In the genomic region with DNA sequence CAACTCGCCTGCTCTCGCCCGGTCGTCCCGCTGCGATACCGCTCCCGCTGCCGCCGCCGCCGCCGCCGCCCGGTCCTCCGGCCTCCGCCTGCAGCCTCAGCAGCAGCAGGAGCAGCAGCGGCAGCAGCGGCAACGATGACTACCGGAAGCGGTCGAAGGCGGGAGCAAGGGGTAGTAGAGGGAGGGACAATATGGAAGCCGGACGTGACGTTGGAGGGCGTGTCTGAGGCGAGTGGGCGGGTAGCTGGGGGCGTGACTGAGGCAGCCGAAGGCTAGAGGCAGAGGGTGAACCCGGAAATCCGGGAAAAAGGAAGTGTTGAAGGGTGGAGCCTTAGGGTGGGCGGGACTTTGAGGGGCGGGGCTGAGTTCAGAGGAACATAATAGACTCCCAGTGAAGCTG, we compare ENCODE assay signal across 8 mouse cellular contexts. TPM values are rescaled to one million over a fixed set of nuclear protein-coding genes. Genes with fewer than 3 reads are reported as not detected.
A peak's percentile ranks its signal among the peaks of the same experiment; 100 is the strongest.
DNase-seq lines count a peak whose midpoint lies in the region; ATAC-seq and TF ChIP-seq lines count a peak whose summit lies in the region.

A gene (minus strand): TSS at position 17 of the 400 bp plus-strand sequence.

- peak within 1 kb of the TSS; percentile 94 for H3K27ac ChIP-seq in hindbrain, embryonic 10.5 days
- H3K27ac ChIP-seq in lung, postnatal 0 days (ENCODE audit: low read length), result peak within 1 kb of the TSS; percentile 93

- DNase-seq in MN1 (ENCODE audit: low spot score), result peak; percentile 96
- DNase-seq in cerebellum, adult 9-10 months, result peak; percentile 99
- peak; percentile 100 for DNase-seq in hindbrain, embryonic 10.5 days (ENCODE audit: low spot score)
- DNase-seq in layer of hippocampus, adult 9-11 months, result peak; percentile 98
- DNase-seq in lung, postnatal 0 days (ENCODE audit: low spot score), result peak; percentile 99
- peak; percentile 100 for DNase-seq in ovary, postnatal 14 days (ENCODE audit: low spot score)
- peak; percentile 100 for DNase-seq in thymus, postnatal 14 days

- peak within 1 kb of the TSS; percentile 100 for H3K4me3 ChIP-seq in hindbrain, embryonic 10.5 days
- peak within 1 kb of the TSS; percentile 99 for H3K4me3 ChIP-seq in lung, postnatal 0 days (ENCODE audit: low read depth, low read length)

- no peaks in the 10 kb centered on the region for H3K9me3 ChIP-seq in hindbrain, embryonic 10.5 days
- no peaks in the 10 kb centered on the region for H3K9me3 ChIP-seq in lung, postnatal 0 days (ENCODE audit: low read length)

- H3K36me3 ChIP-seq in hindbrain, embryonic 10.5 days, result peaks cover 31% of the 10 kb centered on the region
- H3K36me3 ChIP-seq in lung, postnatal 0 days (ENCODE audit: insufficient read depth, low read length), result no peaks in the 10 kb centered on the region

- H3K27me3 ChIP-seq in hindbrain, embryonic 10.5 days (ENCODE audit: insufficient read depth, poor library complexity, severe bottlenecking), result no peaks in the 10 kb centered on the region
- H3K27me3 ChIP-seq in lung, postnatal 0 days (replicated peaks; ENCODE audit: insufficient read depth, low read length), result no peaks in the 10 kb centered on the region

- peak within 1 kb of the TSS; percentile 82 for H3K4me2 ChIP-seq in lung, postnatal 0 days (replicated peaks; ENCODE audit: low read depth, low read length)

- peak; percentile 97 for ATAC-seq in frontal cortex, adult (ENCODE audit: low TSS enrichment)
- ATAC-seq in lung, postnatal 0 days, result peak; percentile 98

- 0% methylated on average over 36 of the region's 36 CpGs for WGBS in hindbrain, embryonic 10.5 days
- WGBS in lung, postnatal 0 days, result 1% methylated on average over 27 of the region's 36 CpGs

- TF ChIP-seq CTCF in lung, postnatal 0 days (IDR thresholded peaks at IDR 0.05), result no peak

- TF ChIP-seq EP300 in lung, postnatal 0 days (IDR thresholded peaks at IDR 0.05), result peak; percentile 41; the same call in 1 of the 2 replicates

- H3K9ac ChIP-seq in lung, postnatal 0 days (replicated peaks; ENCODE audit: low read depth), result peak within 1 kb of the TSS; percentile 88

- H3K4me1 ChIP-seq in hindbrain, embryonic 10.5 days (replicated peaks), result peaks cover 39% of the 10 kb centered on the region
- H3K4me1 ChIP-seq in lung, postnatal 0 days (ENCODE audit: insufficient read depth, low read depth, low read length), result peaks cover 4% of the 10 kb centered on the region; the same call in 1 of the 2 replicates

RNA-seq across cellular contexts. Expression of the gene that starts here (rescaled TPM):
- polyA plus RNA-seq in hindbrain, embryonic 10.5 days (2016; fragmentation: Nextera tagmentation; extraction: Ambion mirVana), result 76.8 and 86.0 TPM in 2 replicates
- polyA plus RNA-seq in lung, postnatal 0 days (2015; fragmentation: Nextera tagmentation; extraction: Ambion mirVana), result 61.3 and 62.5 TPM in 2 replicates

Comparison
In these comparisons a context has a peak if more than half of its experiments do, and no peak if none do; other contexts are left out.
1. Peak in every context shown above with its lines: DNase-seq, ATAC-seq, H3K4me3 ChIP-seq and H3K27ac ChIP-seq.